Comparison of ENCODE assay signal across 24 mouse cellular contexts in the genomic region with DNA sequence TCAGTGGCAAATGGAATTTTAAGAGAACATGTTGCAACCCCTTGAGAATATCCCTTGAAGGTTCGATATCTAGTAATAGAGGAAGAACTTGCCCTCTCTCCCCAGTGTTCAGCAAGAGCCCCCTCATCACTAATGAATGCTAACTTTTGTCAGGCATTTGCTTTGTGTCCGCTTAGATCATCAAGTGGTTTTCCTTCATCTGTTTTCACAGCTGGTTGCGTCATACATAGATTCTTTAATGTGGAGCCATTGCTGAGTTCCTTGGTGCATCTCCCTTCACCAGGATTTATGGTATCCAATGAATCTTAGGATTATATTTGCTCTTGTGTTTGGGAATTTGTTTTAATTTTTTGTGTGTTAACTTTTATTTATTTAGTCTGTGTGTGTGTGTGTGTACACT.
A peak's percentile ranks its signal among the peaks of the same experiment; 100 is the strongest.
DNase-seq lines count a peak whose midpoint lies in the region; TF ChIP-seq lines count a peak whose summit lies in the region.
"Had no signal": no experiment of that assay in that cellular context is flagged by ENCODE, and none has a peak within 500 bp of the region (broad histone marks: within the 10 kb centered on the region; RNA-seq: fewer than 3 reads in every experiment).

No protein-coding gene starts in this region.

- no peak for TF ChIP-seq POLR2A in embryonic fibroblast, embryonic 13.5 days (IDR thresholded peaks at IDR 0.05; ENCODE audit: low read depth, low read length)

- H3K79me2 ChIP-seq in C2C12 (ENCODE audit: control insufficient read depth, insufficient read depth), result no peaks in the 10 kb centered on the region

- no peaks in the 10 kb centered on the region for H3K36me3 ChIP-seq in C2C12 (ENCODE audit: control insufficient read depth, insufficient read depth)
- H3K36me3 ChIP-seq: heart, embryonic 12.5 days; heart, embryonic 15.5 days; hindbrain, embryonic 10.5 days; hindbrain, embryonic 13.5 days; intestine, embryonic 15.5 days had no signal

- no peak overlapping the region for H3ac ChIP-seq in C2C12 (ENCODE audit: control insufficient read depth, insufficient read length, low read depth)

- peak overlapping the region; percentile 72 for H3K27ac ChIP-seq in embryonic fibroblast, embryonic 13.5 days (ENCODE audit: insufficient read depth, low read length)
- H3K27ac ChIP-seq: gastrocnemius, adult 2 months; heart, embryonic 15.5 days; hindbrain, embryonic 10.5 days; hindbrain, embryonic 13.5 days; intestine, embryonic 15.5 days had no signal

- H3K79me3 ChIP-seq in C2C12 (ENCODE audit: low read depth), result no peaks in the 10 kb centered on the region

- no peaks in the 10 kb centered on the region for H3K27me3 ChIP-seq in C2C12 (ENCODE audit: control insufficient read depth, insufficient read depth, insufficient read length)
- H3K27me3 ChIP-seq: heart, embryonic 12.5 days; heart, embryonic 15.5 days; hindbrain, embryonic 13.5 days; intestine, embryonic 15.5 days; Patski had no signal

- no peak for TF ChIP-seq CTCF in C2C12 (IDR thresholded peaks at IDR 0.05; ENCODE audit: control insufficient read depth, insufficient read depth, insufficient read length)
- no peak for TF ChIP-seq CTCF in embryonic fibroblast, embryonic 13.5 days (IDR thresholded peaks at IDR 0.05; ENCODE audit: borderline replicate concordance, insufficient read depth, low read length)

- no peaks in the 10 kb centered on the region; the same call in 1 of the 2 replicates for H3K4me1 ChIP-seq in embryonic fibroblast, embryonic 13.5 days (ENCODE audit: control insufficient read depth, insufficient read depth, low read length)
- H3K4me1 ChIP-seq: heart, embryonic 12.5 days; heart, embryonic 15.5 days; hindbrain, embryonic 13.5 days; intestine, embryonic 15.5 days had no signal

- DNase-seq in embryo, embryonic 10 days (ENCODE audit: low spot score), result peak; percentile 23
- DNase-seq in embryo, embryonic 11 days, result no peak
- no peak for DNase-seq in thymus, postnatal 4 days
- no peak for DNase-seq in left cerebral cortex, adult 8-10 months (ENCODE audit: low spot score in 2 of 2)
- DNase-seq: adrenal gland, postnatal 10 days; adrenal gland, postnatal 36 days; cerebellum, adult 11 months; cerebellum, adult 2 months; cerebellum, adult 9-11 months; cerebellum, postnatal 25 days; forebrain, postnatal 0 days; gastrocnemius, adult 2 months; gastrocnemius, postnatal 14 days; heart, adult 11 months; heart, postnatal 10 days; heart, postnatal 36 days had no signal

- no peak overlapping the region for H3K4me3 ChIP-seq in C2C12 (ENCODE audit: insufficient read depth, poor library complexity, severe bottlenecking)
- H3K4me3 ChIP-seq in embryonic fibroblast, embryonic 13.5 days (ENCODE audit: insufficient read depth, low read length), result no peak overlapping the region
- H3K4me3 ChIP-seq: gastrocnemius, adult 2 months; heart, embryonic 12.5 days; heart, embryonic 15.5 days; hindbrain, embryonic 10.5 days; hindbrain, embryonic 13.5 days; intestine, embryonic 15.5 days had no signal

TF ChIP-seq in C2C12, 6 proteins besides CTCF, POLR2A, EP300 and RAD21:
- TF ChIP-seq MYOD1 (IDR thresholded peaks at IDR 0.05; ENCODE audit: control insufficient read depth, insufficient read length, low read depth) (peak; percentile 95), CEBPB (IDR thresholded peaks at IDR 0.05; ENCODE audit: low read depth) (peak; percentile 94), USF1 (IDR thresholded peaks at IDR 0.05; ENCODE audit: low read depth) (no peak), MAX (IDR thresholded peaks at IDR 0.05) (no peak), FOSL1 (IDR thresholded peaks at IDR 0.05; ENCODE audit: insufficient read depth, low read length, poor library complexity, severe bottlenecking) (peak; percentile 28)
TF ChIP-seq in C2C12: peak in this region for 3.
